Mouse (Mus musculus): ENCODE measurements around the gene P2rx7.

DNA sequence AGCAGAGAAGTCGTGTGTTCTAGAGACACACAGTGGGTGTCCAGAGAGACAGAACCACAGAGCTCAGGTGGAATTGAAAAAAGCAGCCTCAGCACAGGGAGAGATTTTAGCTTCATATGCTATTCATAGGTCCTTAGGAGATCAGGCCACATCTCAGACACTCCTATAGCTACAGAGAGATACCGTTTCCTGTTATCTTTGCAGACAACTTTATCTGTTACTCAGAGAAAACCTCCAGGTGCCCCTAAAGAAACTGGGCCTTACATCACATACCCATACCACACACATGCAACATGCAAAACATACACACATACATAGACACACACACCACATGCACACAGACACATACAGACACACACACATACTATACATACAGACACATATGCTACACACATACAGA lies 5.4 kb upstream of the P2rx7 start:
- no peak for TF ChIP-seq CTCF (IDR thresholded peaks at IDR 0.05; ENCODE audit: borderline replicate concordance, extremely low read depth, insufficient read depth, insufficient read length)
- no peak for TF ChIP-seq POLR2A (IDR thresholded peaks at IDR 0.05; ENCODE audit: borderline replicate concordance, extremely low read depth, insufficient read depth, insufficient read length, poor library complexity, severe bottlenecking)

Measured in brain, embryonic 14.5 days (tissue).